Mouse (Mus musculus) brain, embryonic 14.5 days (tissue): ENCODE results near the gene Cdh16.

Experiments used
- CTCF ChIP-seq: fragments of 200-500 bp; IDR thresholded peaks from 2 replicates; pipeline ENCODE4 v1.5.1; 2012; ENCODE audit warnings: inconsistent platforms, mild to moderate bottlenecking, moderate library complexity, borderline replicate concordance; ENCODE audit not compliant: insufficient read depth, insufficient read length; ENCODE audit errors: extremely low read depth
- POLR2A ChIP-seq: fragments of 200-500 bp; IDR thresholded peaks from 2 replicates; pipeline ENCODE4 v1.6.1; 2012; ENCODE audit warnings: mild to moderate bottlenecking, inconsistent platforms, borderline replicate concordance; ENCODE audit not compliant: poor library complexity, insufficient read depth, insufficient read length, severe bottlenecking; ENCODE audit errors: extremely low read depth

GRCm38 (mm10) chr8:104576820-104577219 lies 47.4 kb downstream of the Cdh16 start:
- TF ChIP-seq CTCF (no peak), POLR2A (no peak)
